Mouse (Mus musculus) testis, postnatal 14 days (tissue): ENCODE data around the gene Mfrp.

ENCODE experiments used
- DNase-seq: peaks from one replicate; pipeline ENCODE4 v3.0.0; 2021; ENCODE audit warnings: low spot score

Mfrp gene

GRCm38 (mm10) chr9:44130581-44131275, 29.2 kb downstream of the Mfrp start:
- no peak for DNase-seq

GRCm38 (mm10) chr9:44131276-44131590, 29.7 kb downstream of the Mfrp start:
- no peak for DNase-seq

GRCm38 (mm10) chr9:44132200-44132599, 30.7 kb downstream of the Mfrp start:
- no peak for DNase-seq

- no peak for DNase-seq
These were observed 31.8 kb downstream of the Mfrp start for GRCm38 (mm10) chr9:44133287-44133686.

GRCm38 (mm10) chr9:44134101-44134850, 32.7 kb downstream of the Mfrp start, which contains the start of gene Mcam:
Gene Mcam, plus strand, starts transcription at chr9:44134469.
- peak; percentile 58 for DNase-seq

GRCm38 (mm10) chr9:44134851-44135730, 33.6 kb downstream of the Mfrp start:
- peak; percentile 61 for DNase-seq

GRCm38 (mm10) chr9:44135731-44136411, 34.3 kb downstream of the Mfrp start:
- DNase-seq: no peak

- DNase-seq: no peak
These were observed 36.3 kb downstream of the Mfrp start for GRCm38 (mm10) chr9:44137846-44138245.

- no peak for DNase-seq
These were observed 40.4 kb downstream of the Mfrp start for GRCm38 (mm10) chr9:44141951-44142350.

- no peak for DNase-seq
These were observed 41.9 kb downstream of the Mfrp start for GRCm38 (mm10) chr9:44143421-44143820.

- DNase-seq: no peak
These were observed 42.6 kb downstream of the Mfrp start for GRCm38 (mm10) chr9:44144023-44144717.

- no peak for DNase-seq
These were observed 43.2 kb downstream of the Mfrp start for GRCm38 (mm10) chr9:44144718-44145060.

- DNase-seq: no peak
These were observed 45.8 kb downstream of the Mfrp start for GRCm38 (mm10) chr9:44147290-44147689.
